Mouse (Mus musculus): ENCODE data around the gene Urgcp. TPM values are rescaled to one million over a fixed set of nuclear protein-coding genes. Genes with fewer than 3 reads are reported as not detected.

Gene Urgcp
- 3.1 and 3.6 TPM in 2 replicates for polyA plus RNA-seq (2012; rRNA removed)

DNA sequence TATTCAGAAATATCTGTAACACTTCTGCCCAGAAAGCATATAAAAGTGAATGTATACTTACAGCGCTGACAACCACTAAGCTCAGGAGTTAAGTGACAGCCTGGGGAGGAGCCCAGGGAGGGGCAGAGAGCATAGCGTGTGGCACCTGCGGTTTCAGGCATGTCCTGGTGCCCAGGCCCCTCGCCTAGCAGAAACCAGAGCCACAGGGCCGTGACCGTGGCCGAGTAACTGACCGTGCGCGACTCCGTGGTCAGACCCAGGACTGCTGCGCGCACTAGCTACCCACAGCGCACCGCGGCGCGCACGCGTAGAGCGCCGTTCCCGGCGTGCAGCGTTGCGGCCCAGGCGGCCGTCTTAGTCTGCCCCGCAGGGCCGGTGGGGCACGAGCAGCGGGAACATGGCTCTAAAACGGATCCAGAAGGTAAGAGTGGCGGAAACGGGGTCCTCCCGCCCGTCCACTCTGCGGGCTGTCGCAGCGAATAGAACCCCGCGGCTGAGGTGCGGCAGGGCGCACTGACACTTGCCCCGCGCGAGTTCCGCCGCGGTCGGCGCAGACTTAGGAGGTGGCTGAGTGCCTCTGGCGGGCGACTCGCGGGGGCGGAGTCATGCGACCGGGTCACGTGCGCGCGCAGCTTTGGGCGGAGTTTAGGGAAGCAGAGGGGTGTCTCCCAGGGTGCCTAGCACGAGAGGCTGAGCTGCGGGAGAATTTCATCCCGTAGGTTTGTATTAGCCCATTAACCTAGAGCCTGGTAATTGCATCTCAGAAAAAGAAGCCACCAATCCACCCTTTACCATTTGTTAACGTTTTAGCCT lies at the start of gene Urgcp:
TSS of gene Urgcp (minus strand) at position 557 of the 813 bp plus-strand sequence.

DNA sequence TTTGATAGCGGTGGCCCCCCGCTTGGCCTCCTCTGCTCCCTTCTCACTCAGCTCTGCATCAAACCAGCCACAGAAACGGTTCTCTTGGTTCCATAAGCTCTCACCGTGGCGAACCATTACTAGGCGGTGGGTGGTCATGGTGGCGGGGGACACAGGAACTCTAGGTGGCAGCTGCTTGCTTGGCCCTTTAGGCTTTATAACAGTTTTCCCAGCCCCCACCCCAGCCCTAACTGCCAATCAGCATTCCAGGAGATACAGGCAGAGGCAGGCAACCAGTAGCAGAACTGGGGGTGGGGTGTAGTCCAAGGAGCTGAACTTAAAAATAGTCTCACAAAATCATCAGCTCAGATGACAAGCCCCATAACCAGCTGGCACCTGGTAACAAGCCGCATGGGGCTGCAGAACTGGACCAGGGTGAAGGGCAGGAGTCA lies 41.4 kb upstream of the Urgcp start, which contains the start of gene Pgam2:
TSS of gene Pgam2 (minus strand) at position 183 of the 431 bp plus-strand sequence.

DNA sequence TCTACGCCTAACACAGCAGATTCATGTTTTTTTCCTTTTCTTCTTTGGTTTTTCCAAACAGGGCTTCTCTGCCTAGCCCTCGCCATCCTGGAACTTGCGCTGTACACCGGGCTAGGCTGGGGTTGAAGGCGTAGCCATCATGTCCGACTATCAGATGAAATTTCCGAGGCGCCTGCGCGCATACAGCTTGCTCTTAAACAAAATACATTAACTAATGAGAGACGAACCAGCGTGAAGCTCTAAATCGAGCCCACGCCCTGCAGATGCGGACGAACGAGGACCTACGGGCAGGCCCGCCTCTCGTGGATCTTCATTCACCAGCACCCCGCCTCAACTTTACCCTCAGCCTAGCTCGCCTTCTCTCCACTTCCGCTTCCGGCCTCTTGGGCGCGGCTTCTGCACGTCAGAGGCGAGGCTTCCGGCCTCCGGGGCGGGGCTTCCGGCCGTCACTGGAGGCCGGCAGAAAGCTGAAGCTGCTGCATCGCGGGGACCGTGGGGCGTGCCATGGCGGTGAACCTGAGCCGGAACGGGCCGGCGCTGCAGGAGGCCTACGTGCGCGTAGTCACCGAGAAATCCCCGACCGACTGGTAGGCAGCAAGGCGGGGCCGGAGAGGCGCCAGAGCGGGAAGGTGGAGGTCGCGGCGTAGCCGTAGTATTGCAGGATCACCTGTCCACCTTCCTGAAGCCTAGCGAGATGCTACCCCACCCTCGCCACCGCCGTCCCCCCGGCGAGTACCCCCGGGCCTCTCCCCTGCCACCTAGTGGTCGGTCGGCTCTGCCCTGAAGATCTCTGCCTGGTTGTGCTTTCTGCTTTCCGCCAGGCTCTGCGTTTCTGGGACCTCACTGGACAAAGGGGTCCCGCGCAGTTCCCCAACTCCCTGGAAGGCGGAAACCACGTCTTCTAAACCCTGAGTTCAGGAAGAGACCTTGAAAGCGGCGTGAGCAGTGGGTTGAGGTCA lies 26.2 kb upstream of the Urgcp start, which contains the start of gene Dbnl:
TSS of gene Dbnl (plus strand) at position 433 of the 959 bp plus-strand sequence.

DNA sequence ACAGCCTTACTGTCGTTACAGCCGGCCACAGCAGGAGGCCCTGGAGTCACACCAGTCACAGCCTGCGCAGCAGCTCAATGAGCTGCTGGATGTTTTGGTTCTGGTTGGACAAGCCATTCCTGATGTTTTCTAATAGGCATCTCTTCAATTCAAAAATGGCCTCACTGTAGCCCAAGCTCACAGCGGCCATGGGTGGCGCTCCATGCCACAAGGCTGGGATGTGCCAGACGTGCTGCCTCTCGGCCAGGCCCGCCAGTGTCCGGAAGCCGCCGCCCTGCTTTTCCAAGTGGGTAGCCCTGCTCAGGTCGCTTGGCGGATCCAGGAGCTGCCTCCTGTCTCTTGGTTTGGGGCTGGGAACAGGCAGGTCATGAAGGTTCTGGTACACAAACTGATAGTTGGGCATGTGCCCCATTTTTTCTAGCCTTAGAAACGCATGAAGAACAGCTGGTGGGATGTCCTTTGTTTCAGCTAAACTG lies 46.5 kb downstream of the Urgcp start, which contains the start of gene Mrps24:
TSS of gene Mrps24 (minus strand) at position 51 of the 476 bp plus-strand sequence.

Other genes starting within 250 kb of the Urgcp start
- 34.8 and 34.9 TPM in 2 replicates for gene Xbp1, start 241.7 kb downstream of the Urgcp start, polyA plus RNA-seq (2012; rRNA removed)
- 6.6 and 7.5 TPM in 2 replicates for gene Ccdc117, start 220.2 kb downstream of the Urgcp start, polyA plus RNA-seq (2012; rRNA removed)
- 0.71 and 0.82 TPM in 2 replicates for gene Ankrd36, start 192.7 kb downstream of the Urgcp start, polyA plus RNA-seq (2012; rRNA removed)
- gene Mrps24, start 46.7 kb downstream of the Urgcp start, polyA plus RNA-seq (2012; rRNA removed) = 54.2 and 58.9 TPM in 2 replicates
- gene Dbnl, start 26.1 kb upstream of the Urgcp start, polyA plus RNA-seq (2012; rRNA removed) = 30.3 and 34.5 TPM in 2 replicates
- 0.22 and 1.6 TPM in 2 replicates for gene Pgam2, start 41.4 kb upstream of the Urgcp start, polyA plus RNA-seq (2012; rRNA removed)
- 3.5 and 3.8 TPM in 2 replicates for gene Polm, start 75.6 kb upstream of the Urgcp start, polyA plus RNA-seq (2012; rRNA removed)
- 3.0 and 3.2 TPM in 2 replicates for gene Aebp1, start 99.6 kb upstream of the Urgcp start, polyA plus RNA-seq (2012; rRNA removed)
- 50.3 and 52.3 TPM in 2 replicates for gene Pold2, start 115.9 kb upstream of the Urgcp start, polyA plus RNA-seq (2012; rRNA removed)
- gene Myl7, start 136.4 kb upstream of the Urgcp start, polyA plus RNA-seq (2012; rRNA removed) = 3.1 TPM in 2 replicates
- gene Gck, start 187.7 kb upstream of the Urgcp start, polyA plus RNA-seq (2012; rRNA removed) = 0.08 and 0.11 TPM in 2 replicates
- 17.9 and 20.3 TPM in 2 replicates for gene Ykt6, start 193.3 kb upstream of the Urgcp start, polyA plus RNA-seq (2012; rRNA removed)

Measured in liver, embryonic 14 days (tissue).